Mouse (Mus musculus) lung, adult 2 months (tissue): ENCODE measurements around the gene Tbrg1.

Source experiments
- CTCF ChIP-seq: fragments of 200-500 bp; IDR thresholded peaks from 2 replicates; pipeline ENCODE4 v1.5.1; 2011; ENCODE audit warnings: mild to moderate bottlenecking, low read length, control low read depth; ENCODE audit not compliant: insufficient read depth
- POLR2A ChIP-seq: fragments of 200-500 bp; IDR thresholded peaks from 2 replicates; pipeline ENCODE4 v1.6.1; 2011; ENCODE audit warnings: low read depth, mild to moderate bottlenecking, control low read depth, low read length, borderline replicate concordance; ENCODE audit errors: extremely low read depth

- TF ChIP-seq CTCF = no peak
- no peak for TF ChIP-seq POLR2A
These were observed 30.3 kb upstream of the Tbrg1 start for GRCm38 (mm10) chr9:37687288-37687940.
